Mouse (Mus musculus) stomach, postnatal 0 days (tissue): ENCODE data around the gene Ovca2. TPM values are rescaled to one million over a fixed set of nuclear protein-coding genes. Genes with fewer than 3 reads are reported as not detected.

Experiments used
- ATAC-seq: fragments of 200-750 bp; cut with Nextera tagmentation; 2 replicates; pipeline ENCODE4 v1.8.0; 2017; ENCODE audit not compliant: low FRiP score, low TSS enrichment
- DNase-seq: peaks from one replicate; pipeline ENCODE4 v3.0.0-alpha.2; 2016; ENCODE audit warnings: low spot score
- H3K27ac ChIP-seq: fragments of 300-500 bp; sonication (generic); replicated peaks from 2 replicates; pipeline ENCODE4 v1.5.1; 2014; ENCODE audit warnings: mild to moderate bottlenecking, control low read depth
- H3K27me3 ChIP-seq: fragments of 300-500 bp; sonication (generic); 2 replicates; pipeline ENCODE4 v1.6.1; 2014; ENCODE audit warnings: low read length; ENCODE audit not compliant: control insufficient read depth, insufficient read depth
- H3K36me3 ChIP-seq: fragments of 300-500 bp; sonication (generic); 2 replicates; pipeline ENCODE4 v1.6.1; 2014; ENCODE audit warnings: low read length, mixed read lengths; ENCODE audit not compliant: control insufficient read depth, insufficient read depth
- H3K4me1 ChIP-seq: fragments of 300-500 bp; sonication (generic); replicated peaks from 2 replicates; pipeline ENCODE4 v1.6.1; 2014; ENCODE audit warnings: antibody characterized with exemption; ENCODE audit not compliant: control insufficient read depth, insufficient read depth
- H3K4me2 ChIP-seq: fragments of 300-500 bp; sonication (generic); replicated peaks from 2 replicates; pipeline ENCODE4 v1.6.1; 2014; ENCODE audit warnings: low read depth, mild to moderate bottlenecking, control low read depth, moderate library complexity
- H3K4me3 ChIP-seq: fragments of 300-500 bp; sonication (generic); 2 replicates; pipeline ENCODE4 v1.5.1; 2014; ENCODE audit warnings: low read depth, low read length, control low read depth
- H3K9ac ChIP-seq: fragments of 300-500 bp; sonication (generic); 2 replicates; pipeline ENCODE4 v1.6.1; 2014; ENCODE audit warnings: mild to moderate bottlenecking, low read length, control low read depth, mixed read lengths
- H3K9me3 ChIP-seq: fragments of 300-500 bp; sonication (generic); 2 replicates; pipeline ENCODE4 v1.6.1; 2016; ENCODE audit warnings: low read length; ENCODE audit not compliant: control insufficient read depth
- CTCF ChIP-seq: IDR thresholded peaks from 2 replicates; pipeline ENCODE4 v1.5.1; 2016; ENCODE audit warnings: antibody characterized with exemption, low read depth, mild to moderate bottlenecking, moderate library complexity
- EP300 ChIP-seq: optimal IDR thresholded peaks from 2 replicates; pipeline ENCODE3; 2016; ENCODE audit warnings: antibody characterized with exemption
- WGBS: fragments of 180-500 bp; shearing (Covaris S2); extraction: QIAGEN DNeasy Blood & Tissue Kit; methylation state at CpG from one replicate; pipeline ENCODE4 v1.1.7; 2014; 5-methylcytosine and 5-hydroxymethylcytosine counted together
- polyA plus RNA-seq: library from polyadenylated mRNA; unstranded; fragments of >200 nt; fragmentation: Nextera tagmentation; extraction: Ambion mirVana; gene quantifications from 2 replicates; pipeline ENCODE4 v1.2.1, GENCODE M21; 2015

Ovca2 gene
- polyA plus RNA-seq, 1 experiment from 2014 or later = 19.3 TPM

DNA sequence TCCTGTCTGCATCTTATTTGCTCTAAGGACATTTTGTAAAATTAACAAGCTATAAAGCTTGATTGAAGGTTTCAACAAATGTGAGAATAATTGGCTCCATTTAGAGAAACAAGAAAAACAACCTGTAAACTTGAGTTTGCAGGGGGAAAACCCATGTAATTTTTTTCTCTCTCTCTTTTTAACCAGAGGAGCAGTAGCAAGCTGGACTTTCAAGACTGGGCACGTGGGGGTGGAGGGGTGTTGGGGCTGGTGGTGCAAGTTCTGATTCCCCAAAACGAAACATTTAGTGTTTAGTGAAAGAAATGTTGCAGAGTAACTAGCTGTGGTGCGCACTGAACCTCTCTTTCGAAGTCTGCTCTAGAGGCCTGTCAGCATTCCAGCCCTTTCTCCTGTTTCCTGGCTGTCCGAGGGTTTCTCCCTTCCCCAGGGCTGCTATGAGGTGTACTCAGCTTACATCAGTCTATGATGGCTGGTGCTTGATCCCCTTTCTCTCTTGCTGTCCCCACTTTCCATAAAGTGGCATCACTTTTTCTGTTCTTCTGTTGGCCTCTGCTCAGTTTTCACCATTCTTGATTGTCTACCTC is 44.1 kb downstream of the Ovca2 start:
- H3K4me3 ChIP-seq = no peak overlapping the region
- H3K9me3 ChIP-seq = no peaks in the 10 kb centered on the region
- DNase-seq = no peak
- no peaks in the 10 kb centered on the region for H3K36me3 ChIP-seq
- no peak overlapping the region for H3K9ac ChIP-seq
- H3K27me3 ChIP-seq = no peaks in the 10 kb centered on the region
- H3K4me1 ChIP-seq = peaks cover 4% of the 10 kb centered on the region
- no peak for TF ChIP-seq CTCF
- no peak for TF ChIP-seq EP300
- no peak overlapping the region for H3K4me2 ChIP-seq
- WGBS = 59% methylated on average over 5 of the region's 5 CpGs
- no peak for ATAC-seq
- H3K27ac ChIP-seq = peak overlapping the region; percentile 53; the same call in 1 of the 2 replicates

DNA sequence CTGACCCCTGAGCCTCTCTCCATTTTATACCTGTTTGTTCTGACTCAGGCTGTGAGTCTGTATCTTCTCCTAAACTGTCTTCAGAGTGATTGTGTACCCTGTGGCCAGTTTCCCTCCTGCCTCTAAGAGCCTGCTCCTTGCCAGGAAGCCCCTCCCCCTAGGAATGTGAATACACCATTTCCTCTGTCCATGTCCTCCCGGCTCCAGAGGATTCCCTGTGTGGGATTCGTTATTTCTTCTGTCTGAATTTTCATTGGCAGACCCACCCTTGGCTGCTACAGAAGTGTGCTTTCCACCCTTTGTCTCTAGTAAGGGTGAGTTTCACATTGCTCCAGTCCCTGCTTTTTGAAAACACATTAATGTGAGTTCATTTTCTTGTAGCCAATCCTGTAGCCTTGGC is 44.7 kb downstream of the Ovca2 start:
- Histone ChIP-seq H3K27ac (peak overlapping the region; percentile 53; the same call in 1 of the 2 replicates), H3K4me3 (no peak overlapping the region), H3K36me3 (no peaks in the 10 kb centered on the region), H3K9ac (0 out of 2 replicates have a peak overlapping the region, but pooled peaks have one; percentile 4), H3K4me1 (peaks cover 4% of the 10 kb centered on the region), H3K9me3 (no peaks in the 10 kb centered on the region), H3K4me2 (no peak overlapping the region), H3K27me3 (no peaks in the 10 kb centered on the region)
- WGBS = 19% methylated on average over 2 of the region's 2 CpGs
- ATAC-seq (peak; percentile 68), DNase-seq (no peak)
- TF ChIP-seq EP300 (no peak), CTCF (no peak)

DNA sequence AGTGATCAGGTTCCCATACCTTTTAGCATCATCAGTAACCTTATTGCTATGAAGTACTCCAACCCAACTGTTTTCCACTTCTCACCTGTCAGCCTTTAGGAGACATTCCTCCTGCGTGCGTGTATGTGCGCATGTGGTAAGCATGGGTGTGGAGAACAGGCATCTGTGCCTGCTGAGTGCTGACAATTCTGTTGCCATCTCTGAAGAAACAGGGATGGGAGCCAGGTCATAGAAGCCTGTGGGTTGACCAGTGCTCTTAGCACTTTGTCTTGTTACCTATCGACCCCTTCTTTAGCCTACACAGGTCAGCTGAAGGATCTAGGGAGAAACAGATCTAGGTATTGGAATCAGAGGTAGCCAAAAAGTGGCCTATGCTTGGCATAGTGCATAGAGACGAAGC is 45.2 kb downstream of the Ovca2 start:
- H3K27me3 ChIP-seq = no peaks in the 10 kb centered on the region
- DNase-seq = no peak
- no peak overlapping the region for H3K4me2 ChIP-seq
- no peaks in the 10 kb centered on the region for H3K36me3 ChIP-seq
- ATAC-seq = no peak
- H3K9me3 ChIP-seq = no peaks in the 10 kb centered on the region
- 78% methylated on average over 5 of the region's 5 CpGs for WGBS
- H3K4me3 ChIP-seq = no peak overlapping the region
- H3K4me1 ChIP-seq = peaks cover 4% of the 10 kb centered on the region
- no peak overlapping the region for H3K9ac ChIP-seq
- TF ChIP-seq EP300 = no peak
- no peak for TF ChIP-seq CTCF
- H3K27ac ChIP-seq = peak overlapping the region; percentile 53; the same call in 1 of the 2 replicates

DNA sequence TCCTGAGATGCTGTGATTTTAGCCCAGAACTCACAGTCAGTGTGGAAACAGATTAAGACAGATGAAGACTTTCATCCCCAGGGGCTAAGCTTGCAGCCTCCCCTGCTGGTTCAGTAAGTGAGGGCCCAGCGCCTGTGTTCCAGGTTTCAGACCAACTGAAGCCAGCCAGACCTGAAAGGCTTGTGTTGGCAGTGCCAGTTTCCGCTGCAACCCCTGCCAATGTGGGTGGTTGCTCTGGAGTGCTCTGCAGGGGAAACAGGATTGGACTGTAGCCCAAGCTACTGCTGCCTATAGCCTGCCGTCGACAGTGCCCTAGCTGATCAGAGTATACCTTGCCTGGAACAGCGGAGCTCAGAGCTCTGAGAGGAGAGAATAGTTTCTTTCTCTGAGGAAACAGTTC is 46.4 kb downstream of the Ovca2 start:
- Histone ChIP-seq H3K27me3 (no peaks in the 10 kb centered on the region), H3K36me3 (no peaks in the 10 kb centered on the region), H3K9me3 (no peaks in the 10 kb centered on the region), H3K4me2 (no peak overlapping the region), H3K27ac (no peak overlapping the region), H3K4me3 (no peak overlapping the region), H3K4me1 (peaks cover 4% of the 10 kb centered on the region; the same call in 1 of the 2 replicates), H3K9ac (no peak overlapping the region)
- no peak for TF ChIP-seq EP300
- peak; percentile 65 for TF ChIP-seq CTCF
- WGBS = 59% methylated on average over 5 of the region's 5 CpGs
- ATAC-seq (no peak), DNase-seq (peak; percentile 19)

DNA sequence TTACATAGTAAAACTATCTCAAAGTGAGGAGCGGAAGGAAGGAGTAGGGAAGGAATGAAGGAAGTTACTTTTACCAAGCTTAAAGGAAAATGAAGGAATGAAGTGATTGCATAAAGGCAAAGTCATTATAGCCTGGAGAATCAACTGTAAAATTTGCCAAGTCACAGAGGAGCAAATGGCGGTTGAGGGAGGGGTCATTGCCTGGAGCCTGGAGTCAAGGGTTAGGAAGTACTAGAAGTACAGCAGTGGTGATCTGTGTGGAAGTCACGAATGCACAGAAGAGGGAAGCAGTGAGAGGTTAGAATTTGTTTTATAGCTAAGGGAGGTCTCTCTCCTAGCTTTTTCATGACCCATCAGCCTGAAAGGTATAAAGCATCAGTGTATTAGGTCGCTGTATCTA is 47.3 kb downstream of the Ovca2 start:
- 83% methylated on average over 4 of the region's 4 CpGs for WGBS
- no peak for TF ChIP-seq EP300
- no peak for TF ChIP-seq CTCF

DNA sequence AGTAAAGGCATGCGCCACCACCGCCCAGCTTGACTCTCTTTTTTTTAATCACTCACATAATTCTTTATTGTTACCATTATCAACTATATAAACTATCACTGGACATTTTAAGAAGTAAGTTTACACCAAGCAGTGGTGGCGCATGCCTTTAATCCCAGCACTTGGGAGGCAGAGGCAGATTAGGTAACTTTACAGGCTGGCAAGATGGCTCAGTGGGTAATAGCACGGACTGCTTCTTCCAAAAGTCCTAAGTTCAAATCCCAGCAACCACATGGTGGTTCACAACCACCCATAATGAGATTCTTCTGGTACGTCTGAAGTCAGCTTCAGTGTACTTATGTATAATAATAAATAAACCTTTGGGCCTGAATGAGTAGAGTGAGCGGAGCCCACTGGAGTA is 49.2 kb downstream of the Ovca2 start:
- ATAC-seq = no peak

More for the DNA sequence above, 47.3 kb downstream of the Ovca2 start:
- Histone ChIP-seq H3K27ac (no peak overlapping the region), H3K4me3 (no peak overlapping the region), H3K36me3 (no peaks in the 10 kb centered on the region), H3K9me3 (no peaks in the 10 kb centered on the region), H3K27me3 (no peaks in the 10 kb centered on the region), H3K4me2 (no peak overlapping the region), H3K4me1 (peaks cover 4% of the 10 kb centered on the region; the same call in 1 of the 2 replicates), H3K9ac (no peak overlapping the region)
- DNase-seq (no peak), ATAC-seq (no peak)

More for the DNA sequence above, 49.2 kb downstream of the Ovca2 start:
- Histone ChIP-seq H3K4me3 (no peak overlapping the region), H3K36me3 (no peaks in the 10 kb centered on the region), H3K4me1 (peaks cover 4% of the 10 kb centered on the region; the same call in 1 of the 2 replicates), H3K4me2 (no peak overlapping the region), H3K27ac (no peak overlapping the region), H3K9ac (no peak overlapping the region), H3K9me3 (no peaks in the 10 kb centered on the region), H3K27me3 (no peaks in the 10 kb centered on the region)
- 97% methylated on average over 6 of the region's 6 CpGs for WGBS
- TF ChIP-seq EP300 = no peak
- TF ChIP-seq CTCF = no peak
- no peak for DNase-seq
